Mouse (Mus musculus) hindbrain, embryonic 16.5 days (tissue): ENCODE results near the gene Lif. TPM values are rescaled to one million over a fixed set of nuclear protein-coding genes. Genes with fewer than 3 reads are reported as not detected.

Experiments
- ATAC-seq: fragments of 200-750 bp; cut with Nextera tagmentation; 2 replicates; pipeline ENCODE4 v1.8.0; 2017; ENCODE audit warnings: moderate TSS enrichment, moderate library complexity
- H3K27ac ChIP-seq: fragments of 300-500 bp; sonication (generic); 2 replicates; pipeline ENCODE4 v1.5.1; 2014; ENCODE audit warnings: low read depth, mild to moderate bottlenecking, control low read depth, low read length, moderate library complexity
- H3K27me3 ChIP-seq: fragments of 300-500 bp; sonication (generic); replicated peaks from 2 replicates; pipeline ENCODE4 v1.6.1; 2014; ENCODE audit warnings: low read length; ENCODE audit not compliant: control insufficient read depth, insufficient read depth
- H3K36me3 ChIP-seq: fragments of 300-500 bp; sonication (generic); 2 replicates; pipeline ENCODE4 v1.6.1; 2014; ENCODE audit warnings: mild to moderate bottlenecking, low read length, moderate library complexity, mixed read lengths; ENCODE audit not compliant: control insufficient read depth, insufficient read depth
- H3K4me1 ChIP-seq: fragments of 300-500 bp; sonication (generic); 2 replicates; pipeline ENCODE4 v1.6.1; 2014; ENCODE audit warnings: low read depth, low read length; ENCODE audit not compliant: control insufficient read depth, insufficient read depth
- H3K4me2 ChIP-seq: fragments of 300-500 bp; sonication (generic); 2 replicates; pipeline ENCODE4 v1.6.1; 2014; ENCODE audit warnings: mild to moderate bottlenecking, low read length, control low read depth, moderate library complexity
- H3K4me3 ChIP-seq: fragments of 300-500 bp; sonication (generic); 2 replicates; pipeline ENCODE4 v1.5.1; 2014; ENCODE audit warnings: mild to moderate bottlenecking, low read length, control low read depth, moderate library complexity
- H3K9ac ChIP-seq: fragments of 300-500 bp; sonication (generic); 2 replicates; pipeline ENCODE4 v1.6.1; 2014; ENCODE audit warnings: low read depth, mild to moderate bottlenecking, control low read depth, low read length, moderate library complexity
- H3K9me3 ChIP-seq: fragments of 300-500 bp; sonication (generic); 2 replicates; pipeline ENCODE4 v1.6.1; 2014; ENCODE audit warnings: mild to moderate bottlenecking, low read length, moderate library complexity; ENCODE audit not compliant: control insufficient read depth
- WGBS: fragments of 180-500 bp; shearing (Covaris S2); extraction: QIAGEN DNeasy Blood & Tissue Kit; methylation state at CpG from one replicate; pipeline ENCODE4 v1.1.7; 2014; 5-methylcytosine and 5-hydroxymethylcytosine counted together
- polyA plus RNA-seq: library from polyadenylated mRNA; unstranded; fragments of >200 nt; fragmentation: Nextera tagmentation; extraction: Ambion mirVana; gene quantifications from 2 replicates; pipeline ENCODE4 v1.2.1, GENCODE M21; 2015

The Lif gene
- polyA plus RNA-seq, 1 experiment from 2014 or later: 0.05 TPM

DNA sequence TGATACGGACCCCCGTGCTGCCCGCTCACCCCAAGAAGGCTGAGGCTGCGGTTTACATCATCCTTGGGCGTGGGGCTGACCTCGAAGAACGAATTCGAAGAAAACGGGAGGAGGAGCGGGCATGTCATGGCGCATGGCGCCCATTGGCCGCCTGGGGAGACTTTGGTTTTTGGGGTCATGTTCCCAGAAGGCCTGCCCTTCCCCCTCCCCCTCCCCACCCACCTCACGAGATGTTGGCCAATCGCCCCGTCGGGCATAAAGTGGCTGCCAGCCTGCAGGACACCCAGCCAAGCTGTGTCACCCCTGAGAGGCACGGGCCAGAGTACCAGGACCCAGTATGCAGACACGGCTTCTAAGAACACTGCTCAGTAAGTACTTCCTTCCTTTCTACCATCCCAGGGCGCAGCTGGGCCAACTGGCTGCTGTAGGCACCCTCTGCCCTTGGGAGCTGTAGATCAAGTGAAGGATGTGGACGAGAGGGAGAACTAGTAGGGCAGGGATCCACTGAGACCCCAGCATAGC, 20.8 kb upstream of the Lif start:
- H3K4me2 ChIP-seq: no peak overlapping the region
- no peaks in the 10 kb centered on the region for H3K4me1 ChIP-seq
- peaks cover 4% of the 10 kb centered on the region for H3K9me3 ChIP-seq
- no peaks in the 10 kb centered on the region for H3K27me3 ChIP-seq
- H3K9ac ChIP-seq: no peak overlapping the region
- no peak overlapping the region for H3K27ac ChIP-seq
- no peak overlapping the region for H3K4me3 ChIP-seq
- ATAC-seq: no peak
- no peaks in the 10 kb centered on the region for H3K36me3 ChIP-seq
- WGBS: 92% methylated on average over 21 of the region's 21 CpGs

DNA sequence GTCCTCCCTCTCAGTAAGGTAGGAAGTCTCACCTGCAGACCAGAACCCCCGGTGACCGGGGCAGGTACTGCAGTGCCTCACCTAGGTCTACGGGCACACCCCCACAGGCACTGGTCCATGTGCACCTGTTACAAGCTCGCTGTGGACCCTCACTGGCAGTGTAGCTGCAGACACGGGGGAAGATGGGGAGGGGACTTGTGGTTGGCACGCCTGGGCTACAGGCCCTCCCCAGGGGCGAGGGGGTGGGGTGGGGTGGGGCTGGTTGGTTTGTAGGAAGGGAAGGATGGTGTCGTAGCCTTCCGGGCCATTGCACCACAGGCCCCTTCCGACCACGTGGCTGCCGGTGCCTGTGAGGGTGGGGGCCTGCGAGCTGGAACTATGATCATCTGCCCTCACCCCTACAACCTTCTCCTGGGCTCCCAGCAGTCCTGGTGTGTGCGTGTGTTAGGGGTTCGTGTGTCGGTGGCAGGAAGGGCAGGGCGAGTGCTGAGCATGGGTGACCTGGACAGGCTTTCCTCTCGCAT, 19.9 kb upstream of the Lif start:
- no peak for ATAC-seq
- no peaks in the 10 kb centered on the region for H3K4me1 ChIP-seq
- H3K27ac ChIP-seq: no peak overlapping the region
- H3K9ac ChIP-seq: no peak overlapping the region
- no peaks in the 10 kb centered on the region for H3K27me3 ChIP-seq
- H3K9me3 ChIP-seq: peaks cover 4% of the 10 kb centered on the region
- H3K36me3 ChIP-seq: no peaks in the 10 kb centered on the region
- no peak overlapping the region for H3K4me3 ChIP-seq
- 82% methylated on average over 18 of the region's 18 CpGs for WGBS
- H3K4me2 ChIP-seq: no peak overlapping the region

DNA sequence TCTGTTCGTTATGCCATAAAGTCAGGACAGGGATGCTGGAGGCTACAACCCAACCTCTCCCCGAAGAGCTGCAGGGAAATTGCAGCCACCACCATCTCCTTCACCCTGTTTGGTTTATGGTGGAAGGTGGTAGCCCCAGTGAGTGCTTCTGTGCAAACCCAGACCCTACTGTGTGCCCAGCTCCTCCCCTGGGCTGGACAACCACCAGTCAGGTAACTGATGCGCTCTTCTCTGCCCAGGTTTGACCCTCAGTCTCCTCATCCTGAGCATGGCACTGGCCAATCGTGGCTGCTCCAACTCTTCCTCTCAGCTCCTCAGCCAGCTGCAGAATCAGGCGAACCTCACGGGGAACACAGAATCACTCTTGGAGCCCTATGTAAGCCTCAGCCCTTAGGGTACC, 19.2 kb upstream of the Lif start:
- Histone ChIP-seq H3K27ac (no peak overlapping the region), H3K27me3 (no peaks in the 10 kb centered on the region), H3K9me3 (peaks cover 4% of the 10 kb centered on the region), H3K4me2 (no peak overlapping the region), H3K9ac (no peak overlapping the region), H3K4me1 (no peaks in the 10 kb centered on the region), H3K4me3 (no peak overlapping the region), H3K36me3 (no peaks in the 10 kb centered on the region)
- ATAC-seq: no peak
- 95% methylated on average over 6 of the region's 6 CpGs for WGBS

DNA sequence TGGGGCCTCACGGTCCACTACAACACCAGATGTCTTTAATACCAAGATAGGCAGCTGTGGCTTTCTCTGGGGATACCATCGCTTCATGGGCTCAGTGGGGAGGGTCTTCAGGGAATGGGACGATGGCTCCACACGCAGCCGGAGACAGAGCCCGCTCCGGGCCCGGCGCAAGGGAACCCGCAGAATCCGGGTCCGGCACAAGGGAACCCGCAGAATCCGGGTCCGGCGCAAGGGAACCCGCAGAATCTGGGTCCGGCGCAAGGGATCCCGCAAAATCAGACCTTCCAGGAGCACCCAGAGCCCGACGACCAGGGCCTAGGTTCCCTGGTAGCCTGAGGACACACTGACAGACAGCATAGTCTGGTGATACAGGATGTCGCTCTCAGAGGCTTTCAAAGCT, 17.7 kb upstream of the Lif start:
- ATAC-seq: no peak
- 96% methylated on average over 22 of the region's 23 CpGs for WGBS
- no peaks in the 10 kb centered on the region for H3K4me1 ChIP-seq
- H3K36me3 ChIP-seq: no peaks in the 10 kb centered on the region
- peaks cover 4% of the 10 kb centered on the region for H3K9me3 ChIP-seq
- H3K27ac ChIP-seq: no peak overlapping the region
- H3K4me2 ChIP-seq: no peak overlapping the region
- H3K27me3 ChIP-seq: no peaks in the 10 kb centered on the region
- H3K4me3 ChIP-seq: no peak overlapping the region
- H3K9ac ChIP-seq: no peak overlapping the region

DNA sequence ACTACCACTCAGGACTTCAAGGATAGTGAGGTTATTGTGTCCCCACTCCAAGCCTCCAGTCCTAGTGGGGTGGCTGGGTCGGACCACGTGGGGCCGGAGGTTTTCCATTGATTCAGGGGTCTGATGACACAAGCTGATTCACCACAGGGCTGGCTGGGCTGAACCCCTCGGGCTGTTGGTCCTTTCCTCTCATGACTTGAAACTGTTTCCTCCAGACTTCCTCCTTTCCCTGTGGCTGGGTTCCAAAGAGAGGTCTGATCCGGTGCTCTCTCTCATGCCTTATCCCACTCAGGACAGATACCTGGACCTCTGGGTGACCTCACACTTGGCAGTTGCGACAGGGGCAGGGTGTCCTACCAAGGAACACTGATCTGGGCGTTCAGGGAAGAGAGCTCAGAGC, 17.2 kb upstream of the Lif start:
- ATAC-seq: no peak
- Histone ChIP-seq H3K4me2 (no peak overlapping the region), H3K4me1 (no peaks in the 10 kb centered on the region), H3K4me3 (no peak overlapping the region), H3K36me3 (no peaks in the 10 kb centered on the region), H3K27ac (no peak overlapping the region), H3K9me3 (peaks cover 4% of the 10 kb centered on the region), H3K9ac (no peak overlapping the region), H3K27me3 (no peaks in the 10 kb centered on the region)
- WGBS: 81% methylated on average over 7 of the region's 7 CpGs

DNA sequence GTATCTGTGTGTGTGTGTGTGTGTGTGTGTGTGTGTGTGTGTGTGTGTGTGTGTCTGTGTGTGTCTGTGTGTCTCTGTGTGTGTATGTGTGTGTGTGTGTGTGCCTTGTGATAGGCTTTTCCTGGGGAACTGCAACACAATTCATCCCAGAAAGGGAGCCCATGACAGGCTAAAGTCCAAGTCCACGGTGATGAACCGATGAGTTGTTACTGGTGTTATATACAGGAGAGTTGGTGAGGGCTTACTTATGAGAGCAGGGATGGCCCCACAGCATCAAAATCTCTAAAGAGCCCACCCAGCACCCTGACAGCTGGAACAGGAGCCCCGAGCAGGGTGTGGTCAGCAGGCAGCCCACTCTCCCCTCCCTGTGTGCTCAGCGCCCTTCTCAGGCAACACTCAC, 16.2 kb upstream of the Lif start:
- Histone ChIP-seq H3K4me1 (no peaks in the 10 kb centered on the region), H3K27me3 (no peaks in the 10 kb centered on the region), H3K4me3 (no peak overlapping the region), H3K9me3 (peaks cover 4% of the 10 kb centered on the region), H3K36me3 (no peaks in the 10 kb centered on the region), H3K4me2 (no peak overlapping the region), H3K9ac (no peak overlapping the region), H3K27ac (no peak overlapping the region)
- no peak for ATAC-seq
- 91% methylated on average over 4 of the region's 4 CpGs for WGBS

DNA sequence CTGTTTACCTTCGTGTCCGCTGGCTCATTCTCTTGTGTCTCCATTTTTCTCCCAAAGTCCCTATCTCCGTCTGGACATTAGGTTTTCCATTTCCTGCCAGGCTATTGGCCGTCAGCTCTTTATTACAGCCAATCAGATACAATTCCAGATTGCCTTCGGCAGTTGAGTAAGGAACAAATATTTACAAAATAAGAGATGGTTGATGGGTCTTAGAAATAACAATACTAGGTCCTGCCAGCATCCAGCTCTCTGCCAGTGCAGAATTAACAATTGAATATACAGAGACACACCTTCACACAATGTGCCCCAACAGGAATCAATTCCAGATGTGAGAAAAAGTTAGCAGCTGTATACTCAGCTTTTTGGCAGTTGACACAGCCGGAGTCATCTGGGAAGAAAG, 11.2 kb upstream of the Lif start:
- H3K9me3 ChIP-seq: no peaks in the 10 kb centered on the region
- H3K4me2 ChIP-seq: no peak overlapping the region
- H3K27me3 ChIP-seq: no peaks in the 10 kb centered on the region
- ATAC-seq: no peak
- H3K4me1 ChIP-seq: no peaks in the 10 kb centered on the region
- H3K27ac ChIP-seq: no peak overlapping the region
- H3K4me3 ChIP-seq: no peak overlapping the region
- H3K36me3 ChIP-seq: no peaks in the 10 kb centered on the region
- no peak overlapping the region for H3K9ac ChIP-seq
- 75% methylated on average over 6 of the region's 6 CpGs for WGBS

DNA sequence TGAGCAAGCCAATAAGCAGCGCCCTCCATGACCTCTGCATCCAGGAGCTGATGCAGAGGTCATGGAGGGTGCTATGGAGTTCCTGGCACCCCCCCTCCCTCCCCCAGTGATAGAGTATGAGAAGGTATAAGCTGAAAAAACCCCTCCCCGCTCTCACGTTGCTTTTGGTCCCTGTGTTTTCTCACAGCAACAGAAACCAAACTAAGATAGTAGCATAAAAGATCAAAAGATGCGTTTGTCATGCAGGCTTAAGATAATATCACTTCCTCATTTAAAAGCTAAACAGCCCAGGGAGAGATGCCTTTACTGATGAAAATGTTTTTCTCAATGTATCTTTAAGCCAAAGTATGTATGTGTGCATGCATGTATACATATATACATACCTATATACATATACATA, 10.7 kb upstream of the Lif start:
- H3K4me3 ChIP-seq: no peak overlapping the region
- H3K4me2 ChIP-seq: no peak overlapping the region
- no peaks in the 10 kb centered on the region for H3K36me3 ChIP-seq
- no peaks in the 10 kb centered on the region for H3K27me3 ChIP-seq
- no peak for ATAC-seq
- no peak overlapping the region for H3K9ac ChIP-seq
- no peak overlapping the region for H3K27ac ChIP-seq
- no peaks in the 10 kb centered on the region for H3K9me3 ChIP-seq
- WGBS: 77% methylated on average over 4 of the region's 4 CpGs
- no peaks in the 10 kb centered on the region for H3K4me1 ChIP-seq

DNA sequence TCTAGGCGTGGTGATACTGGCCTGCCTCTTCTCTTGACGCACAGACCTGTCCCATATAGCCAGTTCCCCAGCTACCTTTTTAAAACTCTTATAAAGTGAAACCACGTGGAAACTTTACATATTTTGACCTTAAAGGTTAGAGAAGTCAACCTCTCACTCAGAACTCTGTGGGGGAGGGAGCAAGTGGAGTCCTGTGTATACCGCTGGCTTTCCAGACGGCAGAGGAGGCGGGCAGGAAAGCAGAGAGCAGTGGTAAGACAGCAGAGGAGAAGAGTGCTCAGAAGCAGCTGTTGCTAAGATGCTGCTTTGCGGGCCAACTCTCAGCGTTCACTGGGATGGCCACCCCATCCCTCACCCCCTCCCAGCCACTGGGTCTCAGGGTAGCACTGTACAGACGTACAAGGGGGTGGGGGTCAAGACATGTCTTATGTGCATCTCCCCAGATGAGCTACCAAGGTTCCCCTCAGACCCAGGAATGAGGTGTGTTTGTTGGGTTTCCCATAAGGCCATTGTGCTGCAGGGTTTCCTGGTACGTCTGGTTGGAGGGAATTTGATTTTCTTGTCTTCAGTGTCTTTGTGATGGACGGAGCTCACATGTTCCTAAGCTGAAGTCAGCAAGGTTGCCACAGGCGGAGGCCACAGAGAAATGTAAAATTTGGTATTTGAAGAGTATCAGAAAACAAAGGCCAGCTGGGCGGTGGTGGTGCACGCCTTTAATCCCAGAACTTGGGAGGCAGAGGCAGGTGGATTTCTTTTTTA, 10.0 kb upstream of the Lif start:
- 77% methylated on average over 14 of the region's 14 CpGs for WGBS
- ATAC-seq: no peak
- no peaks in the 10 kb centered on the region for H3K27me3 ChIP-seq
- no peak overlapping the region for H3K27ac ChIP-seq
- no peaks in the 10 kb centered on the region for H3K36me3 ChIP-seq
- H3K9ac ChIP-seq: no peak overlapping the region
- no peak overlapping the region for H3K4me2 ChIP-seq
- H3K4me3 ChIP-seq: no peak overlapping the region
- no peaks in the 10 kb centered on the region for H3K4me1 ChIP-seq
- H3K9me3 ChIP-seq: no peaks in the 10 kb centered on the region
